ENCODE assay signal across 26 mouse cellular contexts in the genomic region with DNA sequence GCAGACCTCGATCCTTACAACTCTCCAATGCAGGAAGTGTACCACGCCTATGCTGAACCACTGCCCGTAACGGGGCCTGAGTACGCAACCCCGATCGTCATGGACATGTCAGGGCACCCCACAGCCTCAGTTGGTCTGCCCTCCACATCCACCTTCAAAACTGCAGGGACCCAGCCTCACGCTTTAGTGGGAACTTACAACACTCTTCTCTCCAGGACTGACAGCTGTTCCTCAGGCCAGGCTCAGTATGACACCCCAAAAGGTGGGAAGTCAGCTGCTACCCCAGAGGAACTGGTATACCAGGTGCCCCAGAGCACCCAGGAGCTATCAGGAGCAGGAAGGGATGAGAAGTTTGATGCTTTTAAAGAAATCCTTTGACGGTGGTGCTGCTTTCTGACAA.
"Had no signal": no experiment of that assay in that cellular context is flagged by ENCODE, and none has a peak within 500 bp of the region (broad histone marks: within the 10 kb centered on the region; RNA-seq: fewer than 3 reads in every experiment).

No protein-coding gene starts in this region.

- H3K4me2 ChIP-seq: heart, embryonic 13.5 days; heart, embryonic 15.5 days; hindbrain, embryonic 12.5 days; hindbrain, embryonic 14.5 days; intestine, embryonic 15.5 days; limb, embryonic 12.5 days had no signal

- H3K27ac ChIP-seq: gastrocnemius, adult 2 months; heart, adult 2 months; heart, embryonic 13.5 days; heart, embryonic 15.5 days; hindbrain, embryonic 10.5 days; hindbrain, embryonic 12.5 days; hindbrain, embryonic 14.5 days; intestine, embryonic 15.5 days; kidney, postnatal 0 days; limb, embryonic 10.5 days; limb, embryonic 12.5 days had no signal

- ATAC-seq: forebrain, embryonic 16.5 days; hindbrain, embryonic 16.5 days; inflammation-experienced regulatory T-cells, adult 6 months; intestine, embryonic 15.5 days; intestine, postnatal 0 days had no signal

- H3K9ac ChIP-seq: heart, embryonic 13.5 days; heart, embryonic 15.5 days; hindbrain, embryonic 12.5 days; hindbrain, embryonic 14.5 days; intestine, embryonic 15.5 days; limb, embryonic 12.5 days had no signal

- DNase-seq: gastrocnemius, adult 2 months; gastrocnemius, postnatal 10 days; gastrocnemius, postnatal 25 days; heart, adult 2 months; heart, postnatal 14 days; heart, postnatal 4 days; kidney, adult 18-20 months; kidney, adult 8-10 months; kidney, postnatal 14 days; kidney, postnatal 36 days; layer of hippocampus, adult 9-11 months; layer of hippocampus, postnatal 36 days; lung, adult 18-20 months had no signal

- H3K4me1 ChIP-seq: hindbrain, embryonic 10.5 days; hindbrain, embryonic 12.5 days; intestine, embryonic 15.5 days; limb, embryonic 10.5 days; limb, embryonic 12.5 days had no signal

- H3K36me3 ChIP-seq: intestine, embryonic 15.5 days had no signal

- H3K4me3 ChIP-seq: gastrocnemius, adult 2 months; heart, adult 2 months; heart, embryonic 13.5 days; heart, embryonic 15.5 days; hindbrain, embryonic 10.5 days; hindbrain, embryonic 12.5 days; intestine, embryonic 15.5 days; limb, embryonic 10.5 days; limb, embryonic 12.5 days had no signal

- H3K27me3 ChIP-seq: heart, embryonic 13.5 days; heart, embryonic 15.5 days; hindbrain, embryonic 12.5 days; intestine, embryonic 15.5 days; limb, embryonic 12.5 days had no signal

- H3K9me3 ChIP-seq: heart, embryonic 13.5 days; heart, embryonic 15.5 days; hindbrain, embryonic 10.5 days; hindbrain, embryonic 12.5 days; intestine, embryonic 15.5 days; limb, embryonic 10.5 days; limb, embryonic 12.5 days had no signal
